Mouse (Mus musculus) gastrocnemius, postnatal 14 days (tissue): Measurements from ENCODE around the gene Nucb1. TPM values are rescaled to one million over a fixed set of nuclear protein-coding genes. Genes with fewer than 3 reads are reported as not detected.

Experiments
- DNase-seq: peaks from one replicate; pipeline ENCODE4 v3.0.0; 2021; ENCODE audit warnings: mixed read lengths
- intact Hi-C: fragments of 180-260 bp; cut with DNase I; formaldehyde crosslinking; loops from one replicate; pipeline ENCODE4 v1.15.1; 2025; ENCODE audit warnings: low total_unique reads
- microRNA-seq, 2 experiments: library from miRNA; unstranded; fragments of <30 nt; microRNA quantifications; one replicate each; pipeline ENCODE4 v1.2.0; 2021
- total RNA-seq, 2 experiments: library from RNA; stranded (reverse); gene quantifications; 2 replicates each; pipeline ENCODE4 v1.2.3; 2021

Nucb1 gene
- total RNA-seq, 2 experiments from 2014 or later: 100 TPM

- intact Hi-C loops: no loop called here
- no peak for DNase-seq
Observed at GRCm38 (mm10) chr7:45449974-45450373, 60.2 kb downstream of the Nucb1 start.

GRCm38 (mm10) chr7:45447325-45447990, 62.7 kb downstream of the Nucb1 start:
- DNase-seq: no peak

GRCm38 (mm10) chr7:45446589-45446988, 63.6 kb downstream of the Nucb1 start:
- no peak for DNase-seq
- intact Hi-C loops: no loop called here

More at GRCm38 (mm10) chr7:45447325-45447990, 62.7 kb downstream of the Nucb1 start:
- intact Hi-C loops: no loop called here

GRCm38 (mm10) chr7:45443526-45444420, 66.4 kb downstream of the Nucb1 start:
- no peak for DNase-seq
- intact Hi-C loops: no loop called here

Small RNA genes lying within 50 kb of the gene (microRNA-seq; reads per million reads assigned to microRNA genes)
- 0 reads per million in 2 experiments for gene Gm22133

Other genes with a start within 250 kb of the Nucb1 start
- gene Slc6a21, start 232.9 kb downstream of the Nucb1 start, total RNA-seq: not detected
- 10 to 100 TPM; 23.5 to 24.5 TPM for gene Trpm4, start 176.6 kb downstream of the Nucb1 start, total RNA-seq
- 100 to 1,000 TPM; 711 to 744 TPM for gene Hrc, start 175.1 kb downstream of the Nucb1 start, total RNA-seq
- gene Ppfia3, start 143.4 kb downstream of the Nucb1 start, total RNA-seq: under 1 TPM; 0.69 to 0.78 TPM
- 1 to 10 TPM in 1 of 2 experiments, under 1 TPM in 1; 0.49 to 1.6 TPM for gene Lin7b, start 139.8 kb downstream of the Nucb1 start, total RNA-seq
- 10 to 100 TPM; 90.1 to 93.1 TPM for gene Snrnp70, start 114.7 kb downstream of the Nucb1 start, total RNA-seq
- 10 to 100 TPM; 39.6 to 44.1 TPM for gene Kcna7, start 104.8 kb downstream of the Nucb1 start, total RNA-seq
- 1 to 10 TPM; 2.3 to 2.6 TPM for gene Ntf5, start 96.7 kb downstream of the Nucb1 start, total RNA-seq
- under 1 TPM in 1 of 2 experiments, not detected in 1; 0.35 TPM for gene Lhb, start 89.6 kb downstream of the Nucb1 start, total RNA-seq
- 100 to 1,000 TPM; 167 to 213 TPM for gene Gys1, start 75.6 kb downstream of the Nucb1 start, total RNA-seq
- gene Ruvbl2, start 72.3 kb downstream of the Nucb1 start, total RNA-seq: 10 to 100 TPM; 20.3 to 23.7 TPM
- 100 to 1,000 TPM; 119 to 132 TPM for gene Ftl1, start 50.5 kb downstream of the Nucb1 start, total RNA-seq
- 10 to 100 TPM; 20.1 to 22.4 TPM for gene Bax, start 43.5 kb downstream of the Nucb1 start, total RNA-seq
- gene Tulp2, start 28.5 kb downstream of the Nucb1 start, total RNA-seq: not detected
- 1 to 10 TPM; 6.0 to 6.2 TPM for gene Gm45808, start 23.6 kb downstream of the Nucb1 start, total RNA-seq
- gene Dhdh, start 21.6 kb downstream of the Nucb1 start, total RNA-seq: 10 to 100 TPM in 1 of 2 experiments, 1 to 10 TPM in 1; 9.4 to 10.5 TPM
- 10 to 100 TPM; 13.1 to 18.4 TPM for gene Ppp1r15a, start 15.9 kb upstream of the Nucb1 start, total RNA-seq
- 10 to 100 TPM in 1 of 2 experiments, 1 to 10 TPM in 1; 6.8 to 14.8 TPM for gene Plekha4, start 15.9 kb upstream of the Nucb1 start, total RNA-seq
- 1 to 10 TPM; 1.7 to 2.3 TPM for gene Hsd17b14, start 44.5 kb upstream of the Nucb1 start, total RNA-seq
- gene Bcat2, start 59.7 kb upstream of the Nucb1 start, total RNA-seq: 10 to 100 TPM; 37.2 to 37.8 TPM
- not detected for gene Fgf21, start 105.1 kb upstream of the Nucb1 start, total RNA-seq
- under 1 TPM in 1 of 2 experiments, not detected in 1; 0.11 TPM for gene Fut1, start 106.9 kb upstream of the Nucb1 start, total RNA-seq
- gene Izumo1, start 111.4 kb upstream of the Nucb1 start, total RNA-seq: under 1 TPM; 0.12 to 0.18 TPM
- 10 to 100 TPM; 14.1 to 16.1 TPM for gene Rasip1, start 117.1 kb upstream of the Nucb1 start, total RNA-seq
- gene Mamstr, start 129.6 kb upstream of the Nucb1 start, total RNA-seq: 10 to 100 TPM; 60.3 to 85.3 TPM
- under 1 TPM; 0.58 to 0.66 TPM for gene Fut2, start 156.0 kb upstream of the Nucb1 start, total RNA-seq
- gene Ntn5, start 173.6 kb upstream of the Nucb1 start, total RNA-seq: under 1 TPM; 0.51 to 0.62 TPM
- under 1 TPM; 0.18 to 0.31 TPM for gene Sec1, start 184.0 kb upstream of the Nucb1 start, total RNA-seq
- gene Car11, start 189.4 kb upstream of the Nucb1 start, total RNA-seq: 1 to 10 TPM; 4.5 to 4.6 TPM
- 10 to 100 TPM; 20.6 to 32.8 TPM for gene Dbp, start 194.7 kb upstream of the Nucb1 start, total RNA-seq
- gene Rpl18, start 205.1 kb upstream of the Nucb1 start, total RNA-seq: 100 to 1,000 TPM; 607 to 662 TPM
- gene Sphk2, start 207.6 kb upstream of the Nucb1 start, total RNA-seq: 10 to 100 TPM; 12.0 to 13.2 TPM
- gene Fam83e, start 210.8 kb upstream of the Nucb1 start, total RNA-seq: under 1 TPM; 0.16 TPM
- not detected for gene Spaca4, start 215.4 kb upstream of the Nucb1 start, total RNA-seq